Mouse (Mus musculus) midbrain, embryonic 12.5 days (tissue): ENCODE measurements at regions not wholly inside any gene's neighbourhood (a gene's known extent, or its start where the extent isn't known, plus 50 kb on each side); places are given as distances from the start of the nearest gene placed in this dataset.

Source experiments
- ATAC-seq: fragments of 200-750 bp; cut with Nextera tagmentation; 2 replicates; pipeline ENCODE4 v1.8.0; 2017; ENCODE audit warnings: low read depth, moderate TSS enrichment, moderate library complexity; ENCODE audit not compliant: low FRiP score
- H3K27ac ChIP-seq: fragments of 300-500 bp; sonication (generic); replicated peaks from 2 replicates; pipeline ENCODE4 v1.5.1; 2016; ENCODE audit warnings: mild to moderate bottlenecking
- H3K27me3 ChIP-seq: fragments of 300-500 bp; sonication (generic); 2 replicates; pipeline ENCODE4 v1.6.1; 2016; ENCODE audit warnings: mild to moderate bottlenecking
- H3K36me3 ChIP-seq: fragments of 300-500 bp; sonication (generic); 2 replicates; pipeline ENCODE4 v1.6.1; 2016
- H3K4me1 ChIP-seq: fragments of 300-500 bp; sonication (generic); 2 replicates; pipeline ENCODE4 v1.6.1; 2016
- H3K4me2 ChIP-seq: fragments of 300-500 bp; sonication (generic); replicated peaks from 2 replicates; pipeline ENCODE4 v1.6.1; 2016; ENCODE audit warnings: mild to moderate bottlenecking, moderate library complexity
- H3K4me3 ChIP-seq: fragments of 300-500 bp; sonication (generic); 2 replicates; pipeline ENCODE4 v1.5.1; 2016; ENCODE audit warnings: mild to moderate bottlenecking
- H3K9ac ChIP-seq: fragments of 300-500 bp; sonication (generic); replicated peaks from 2 replicates; pipeline ENCODE4 v1.6.1; 2016; ENCODE audit warnings: mild to moderate bottlenecking, moderate library complexity
- H3K9me3 ChIP-seq: fragments of 300-500 bp; sonication (generic); 2 replicates; pipeline ENCODE4 v1.6.1; 2016; ENCODE audit warnings: mild to moderate bottlenecking
- WGBS: fragments of 180-500 bp; shearing (Covaris S2); methylation state at CpG from one replicate; pipeline ENCODE4 v1.1.7; 2016; 5-methylcytosine and 5-hydroxymethylcytosine counted together

GRCm38 (mm10) chr2:57716754-57717510, 280.8 kb upstream of the Galnt5 start:
- ATAC-seq: peak; percentile 97
- Histone ChIP-seq H3K27ac (no peak overlapping the region), H3K4me1 (peaks cover 8% of the 10 kb centered on the region; the same call in 1 of the 2 replicates), H3K4me3 (no peak overlapping the region), H3K4me2 (peak overlapping the region; percentile 4; the same call in 1 of the 2 replicates), H3K9ac (no peak overlapping the region), H3K36me3 (no peaks in the 10 kb centered on the region), H3K27me3 (peaks cover 39% of the 10 kb centered on the region), H3K9me3 (no peaks in the 10 kb centered on the region)
- 23% methylated on average over 10 of the region's 10 CpGs for WGBS
